Mouse (Mus musculus) midbrain, embryonic 12.5 days (tissue): ENCODE results near the gene Sphk2. TPM values are rescaled to one million over a fixed set of nuclear protein-coding genes. Genes with fewer than 3 reads are reported as not detected.

ENCODE experiments used
- ATAC-seq: fragments of 200-750 bp; cut with Nextera tagmentation; 2 replicates; pipeline ENCODE4 v1.8.0; 2017; ENCODE audit warnings: low read depth, moderate TSS enrichment, moderate library complexity; ENCODE audit not compliant: low FRiP score
- H3K27ac ChIP-seq: fragments of 300-500 bp; sonication (generic); replicated peaks from 2 replicates; pipeline ENCODE4 v1.5.1; 2016; ENCODE audit warnings: mild to moderate bottlenecking
- H3K27me3 ChIP-seq: fragments of 300-500 bp; sonication (generic); 2 replicates; pipeline ENCODE4 v1.6.1; 2016; ENCODE audit warnings: mild to moderate bottlenecking
- H3K36me3 ChIP-seq: fragments of 300-500 bp; sonication (generic); 2 replicates; pipeline ENCODE4 v1.6.1; 2016
- H3K4me1 ChIP-seq: fragments of 300-500 bp; sonication (generic); 2 replicates; pipeline ENCODE4 v1.6.1; 2016
- H3K4me2 ChIP-seq: fragments of 300-500 bp; sonication (generic); replicated peaks from 2 replicates; pipeline ENCODE4 v1.6.1; 2016; ENCODE audit warnings: mild to moderate bottlenecking, moderate library complexity
- H3K4me3 ChIP-seq: fragments of 300-500 bp; sonication (generic); 2 replicates; pipeline ENCODE4 v1.5.1; 2016; ENCODE audit warnings: mild to moderate bottlenecking
- H3K9ac ChIP-seq: fragments of 300-500 bp; sonication (generic); replicated peaks from 2 replicates; pipeline ENCODE4 v1.6.1; 2016; ENCODE audit warnings: mild to moderate bottlenecking, moderate library complexity
- H3K9me3 ChIP-seq: fragments of 300-500 bp; sonication (generic); 2 replicates; pipeline ENCODE4 v1.6.1; 2016; ENCODE audit warnings: mild to moderate bottlenecking
- WGBS: fragments of 180-500 bp; shearing (Covaris S2); methylation state at CpG from one replicate; pipeline ENCODE4 v1.1.7; 2016; 5-methylcytosine and 5-hydroxymethylcytosine counted together
- polyA plus RNA-seq: library from polyadenylated mRNA; unstranded; fragments of >200 nt; fragmentation: Nextera tagmentation; extraction: Ambion mirVana; gene quantifications from 2 replicates; pipeline ENCODE4 v1.2.1, GENCODE M21; 2016

Sphk2 gene
- polyA plus RNA-seq, 1 experiment from 2014 or later, result 25.8 TPM

- no peaks in the 10 kb centered on the region for H3K36me3 ChIP-seq
- no peak within 1 kb of the TSS for H3K27ac ChIP-seq
- H3K27me3 ChIP-seq, result peaks cover 24% of the 10 kb centered on the region
- no peak within 1 kb of the TSS for H3K4me2 ChIP-seq
- ATAC-seq, result 0 out of 2 replicates have a peak, but pooled peaks have one; percentile 8
- H3K4me3 ChIP-seq, result no peak within 1 kb of the TSS
- whole genome bisulfite sequencing, result 75% methylated on average over 7 of the region's 7 CpGs
- H3K9ac ChIP-seq, result no peak within 1 kb of the TSS
- no peaks in the 10 kb centered on the region for H3K9me3 ChIP-seq
- H3K4me1 ChIP-seq, result peaks cover 5% of the 10 kb centered on the region; the same call in 1 of the 2 replicates
These were observed 34.3 kb downstream of the Sphk2 start, which contains the start of gene Ntn5 for GRCm38 (mm10) chr7:45683396-45684050. Gene Ntn5 (plus strand): TSS chr7:45684022.

- Histone ChIP-seq H3K27ac (peak overlapping the region; percentile 69), H3K4me2 (peak overlapping the region; percentile 38; the same call in 1 of the 2 replicates)
These were observed 35.4 kb downstream of the Sphk2 start for GRCm38 (mm10) chr7:45682144-45683126.

GRCm38 (mm10) chr7:45681046-45681736 is 36.6 kb downstream of the Sphk2 start:
- H3K27me3 ChIP-seq, result peaks cover 17% of the 10 kb centered on the region; the same call in 1 of the 2 replicates
- H3K4me1 ChIP-seq, result peaks cover 5% of the 10 kb centered on the region; the same call in 1 of the 2 replicates
- H3K4me2 ChIP-seq, result no peak overlapping the region
- no peak overlapping the region for H3K27ac ChIP-seq
- no peak for ATAC-seq
- WGBS, result 86% methylated on average over 8 of the region's 8 CpGs
- H3K4me3 ChIP-seq, result no peak overlapping the region
- no peaks in the 10 kb centered on the region for H3K36me3 ChIP-seq
- no peak overlapping the region for H3K9ac ChIP-seq
- no peaks in the 10 kb centered on the region for H3K9me3 ChIP-seq

More at GRCm38 (mm10) chr7:45682144-45683126, 35.4 kb downstream of the Sphk2 start:
- WGBS, result 28% methylated on average over 14 of the region's 14 CpGs
- ATAC-seq, result peak; percentile 88
- peaks cover 24% of the 10 kb centered on the region for H3K27me3 ChIP-seq
- peaks cover 5% of the 10 kb centered on the region; the same call in 1 of the 2 replicates for H3K4me1 ChIP-seq
- H3K9ac ChIP-seq, result peak overlapping the region; percentile 45; the same call in 1 of the 2 replicates
- H3K9me3 ChIP-seq, result no peaks in the 10 kb centered on the region
- H3K4me3 ChIP-seq, result peak overlapping the region; percentile 17; the same call in 1 of the 2 replicates
- no peaks in the 10 kb centered on the region for H3K36me3 ChIP-seq

GRCm38 (mm10) chr7:45679966-45680621 is 37.7 kb downstream of the Sphk2 start:
- Histone ChIP-seq H3K4me3 (no peak overlapping the region), H3K9me3 (no peaks in the 10 kb centered on the region), H3K9ac (no peak overlapping the region), H3K4me1 (peaks cover 5% of the 10 kb centered on the region; the same call in 1 of the 2 replicates), H3K27me3 (peaks cover 7% of the 10 kb centered on the region; the same call in 1 of the 2 replicates), H3K36me3 (no peaks in the 10 kb centered on the region), H3K4me2 (no peak overlapping the region), H3K27ac (no peak overlapping the region)
- no peak for ATAC-seq
- whole genome bisulfite sequencing, result 67% methylated on average over 14 of the region's 14 CpGs

- Histone ChIP-seq H3K27me3 (0 out of 2 replicates have a peak, but pooled peaks cover 4% of the 10 kb centered on the region), H3K4me1 (peaks cover 5% of the 10 kb centered on the region; the same call in 1 of the 2 replicates), H3K9me3 (no peaks in the 10 kb centered on the region), H3K9ac (no peak overlapping the region), H3K27ac (no peak overlapping the region), H3K36me3 (no peaks in the 10 kb centered on the region), H3K4me3 (no peak overlapping the region), H3K4me2 (no peak overlapping the region)
- no peak for ATAC-seq
- 92% methylated on average over 14 of the region's 14 CpGs for WGBS
These were observed 39.3 kb downstream of the Sphk2 start for GRCm38 (mm10) chr7:45678513-45678912.

GRCm38 (mm10) chr7:45677627-45678295 is 40.0 kb downstream of the Sphk2 start:
- 0 out of 2 replicates have a peak, but pooled peaks cover 4% of the 10 kb centered on the region for H3K27me3 ChIP-seq
- WGBS, result 75% methylated on average over 7 of the region's 7 CpGs
- peaks cover 5% of the 10 kb centered on the region; the same call in 1 of the 2 replicates for H3K4me1 ChIP-seq
- H3K9me3 ChIP-seq, result no peaks in the 10 kb centered on the region
- no peaks in the 10 kb centered on the region for H3K36me3 ChIP-seq
- no peak overlapping the region for H3K4me2 ChIP-seq
- no peak for ATAC-seq
- H3K9ac ChIP-seq, result no peak overlapping the region
- H3K4me3 ChIP-seq, result no peak overlapping the region
- H3K27ac ChIP-seq, result no peak overlapping the region

- 96% methylated on average over 9 of the region's 9 CpGs for WGBS
- Histone ChIP-seq H3K36me3 (no peaks in the 10 kb centered on the region), H3K4me3 (no peak overlapping the region), H3K9me3 (no peaks in the 10 kb centered on the region), H3K9ac (no peak overlapping the region), H3K27ac (no peak overlapping the region), H3K4me2 (no peak overlapping the region), H3K4me1 (no peaks in the 10 kb centered on the region), H3K27me3 (peaks cover 14% of the 10 kb centered on the region; the same call in 1 of the 2 replicates)
- no peak for ATAC-seq
These were observed 48.9 kb downstream of the Sphk2 start for GRCm38 (mm10) chr7:45668921-45669320.

- ATAC-seq, result no peak
- 78% methylated on average over 14 of the region's 14 CpGs for WGBS
- Histone ChIP-seq H3K9me3 (no peaks in the 10 kb centered on the region), H3K36me3 (no peaks in the 10 kb centered on the region), H3K9ac (no peak overlapping the region), H3K27ac (no peak overlapping the region), H3K4me3 (no peak overlapping the region), H3K4me2 (no peak overlapping the region), H3K27me3 (peaks cover 10% of the 10 kb centered on the region; the same call in 1 of the 2 replicates), H3K4me1 (no peaks in the 10 kb centered on the region)
These were observed 50.0 kb downstream of the Sphk2 start for GRCm38 (mm10) chr7:45667761-45668160.

- no peaks in the 10 kb centered on the region for H3K36me3 ChIP-seq
- no peaks in the 10 kb centered on the region for H3K4me1 ChIP-seq
- no peak for ATAC-seq
- no peak within 1 kb of the TSS for H3K4me2 ChIP-seq
- 87% methylated on average over 7 of the region's 7 CpGs for WGBS
- H3K9me3 ChIP-seq, result no peaks in the 10 kb centered on the region
- H3K27me3 ChIP-seq, result peaks cover 7% of the 10 kb centered on the region; the same call in 1 of the 2 replicates
- no peak within 1 kb of the TSS for H3K4me3 ChIP-seq
- no peak within 1 kb of the TSS for H3K27ac ChIP-seq
- H3K9ac ChIP-seq, result no peak within 1 kb of the TSS
These were observed 51.6 kb downstream of the Sphk2 start, which contains the start of gene Fut2 for GRCm38 (mm10) chr7:45666161-45666560. Gene Fut2 (minus strand): TSS chr7:45666394.

- H3K4me3 ChIP-seq, result no peak overlapping the region
- H3K9ac ChIP-seq, result no peak overlapping the region
- no peak overlapping the region for H3K4me2 ChIP-seq
- no peaks in the 10 kb centered on the region for H3K9me3 ChIP-seq
- H3K27me3 ChIP-seq, result peaks cover 7% of the 10 kb centered on the region; the same call in 1 of the 2 replicates
- ATAC-seq, result no peak
- H3K27ac ChIP-seq, result no peak overlapping the region
- no peaks in the 10 kb centered on the region for H3K36me3 ChIP-seq
- 60% methylated on average over 13 of the region's 13 CpGs for WGBS
- H3K4me1 ChIP-seq, result no peaks in the 10 kb centered on the region
These were observed 52.3 kb downstream of the Sphk2 start for GRCm38 (mm10) chr7:45665303-45666138.
